Mouse (Mus musculus): ENCODE data around the gene Slc4a8.

Gene Slc4a8

GRCm38 (mm10) chr15:100761419-100762185, at the start of gene Slc4a8:
TSS of gene Slc4a8 (plus strand) at chr15:100761747.
- DNase-seq, result peak; percentile 95

- DNase-seq, result no peak
Measured at GRCm38 (mm10) chr15:100714470-100714869, 47.1 kb upstream of the Slc4a8 start.

GRCm38 (mm10) chr15:100715399-100715993, 46.1 kb upstream of the Slc4a8 start:
- no peak for DNase-seq

GRCm38 (mm10) chr15:100717933-100718332, 43.6 kb upstream of the Slc4a8 start:
- DNase-seq, result no peak

- no peak for DNase-seq
Measured at GRCm38 (mm10) chr15:100718572-100718971, 43.0 kb upstream of the Slc4a8 start.

GRCm38 (mm10) chr15:100719217-100719616, 42.3 kb upstream of the Slc4a8 start:
- no peak for DNase-seq

GRCm38 (mm10) chr15:100720066-100720465, 41.5 kb upstream of the Slc4a8 start:
- no peak for DNase-seq

- no peak for DNase-seq
Measured at GRCm38 (mm10) chr15:100721445-100721844, 40.1 kb upstream of the Slc4a8 start.

- DNase-seq, result no peak
Measured at GRCm38 (mm10) chr15:100722026-100722425, 39.5 kb upstream of the Slc4a8 start.

GRCm38 (mm10) chr15:100722564-100722963, 39.0 kb upstream of the Slc4a8 start:
- DNase-seq, result no peak

GRCm38 (mm10) chr15:100723505-100723904, 38.0 kb upstream of the Slc4a8 start:
- no peak for DNase-seq

GRCm38 (mm10) chr15:100726721-100727120, 34.8 kb upstream of the Slc4a8 start:
- DNase-seq, result peak; percentile 55

- no peak for DNase-seq
Measured at GRCm38 (mm10) chr15:100727834-100728233, 33.7 kb upstream of the Slc4a8 start.

- no peak for DNase-seq
Measured at GRCm38 (mm10) chr15:100728586-100728985, 33.0 kb upstream of the Slc4a8 start.

GRCm38 (mm10) chr15:100729281-100729985, 32.1 kb upstream of the Slc4a8 start, which contains the start of gene Galnt6:
TSS of gene Galnt6 (minus strand) at chr15:100729376.
- DNase-seq, result no peak

- DNase-seq, result no peak
Measured at GRCm38 (mm10) chr15:100731081-100731480, 30.5 kb upstream of the Slc4a8 start.

- DNase-seq, result peak; percentile 49
Measured at GRCm38 (mm10) chr15:100732580-100732979, 29.0 kb upstream of the Slc4a8 start.

- peak; percentile 52 for DNase-seq
Measured at GRCm38 (mm10) chr15:100735095-100735952, 26.2 kb upstream of the Slc4a8 start.

- no peak for DNase-seq
Measured at GRCm38 (mm10) chr15:100735953-100736300, 25.6 kb upstream of the Slc4a8 start.

- no peak for DNase-seq
Measured at GRCm38 (mm10) chr15:100737667-100738066, 23.9 kb upstream of the Slc4a8 start.

- no peak for DNase-seq
Measured at GRCm38 (mm10) chr15:100738351-100738781, 23.2 kb upstream of the Slc4a8 start.

- DNase-seq, result no peak
Measured at GRCm38 (mm10) chr15:100739442-100739841, 22.1 kb upstream of the Slc4a8 start.

GRCm38 (mm10) chr15:100743238-100743637, 18.3 kb upstream of the Slc4a8 start:
- no peak for DNase-seq

Measured in layer of hippocampus, adult 9-11 months (tissue).